Mouse (Mus musculus): Measurements from ENCODE around the gene Itpa. TPM values are rescaled to one million over a fixed set of nuclear protein-coding genes. Genes with fewer than 3 reads are reported as not detected.
A peak's percentile ranks its signal among the peaks of the same experiment; 100 is the strongest.

The Itpa gene
- total and polyA plus RNA-seq, 3 experiments, result 19.5 to 29.6 (median 29.3) TPM

DNA sequence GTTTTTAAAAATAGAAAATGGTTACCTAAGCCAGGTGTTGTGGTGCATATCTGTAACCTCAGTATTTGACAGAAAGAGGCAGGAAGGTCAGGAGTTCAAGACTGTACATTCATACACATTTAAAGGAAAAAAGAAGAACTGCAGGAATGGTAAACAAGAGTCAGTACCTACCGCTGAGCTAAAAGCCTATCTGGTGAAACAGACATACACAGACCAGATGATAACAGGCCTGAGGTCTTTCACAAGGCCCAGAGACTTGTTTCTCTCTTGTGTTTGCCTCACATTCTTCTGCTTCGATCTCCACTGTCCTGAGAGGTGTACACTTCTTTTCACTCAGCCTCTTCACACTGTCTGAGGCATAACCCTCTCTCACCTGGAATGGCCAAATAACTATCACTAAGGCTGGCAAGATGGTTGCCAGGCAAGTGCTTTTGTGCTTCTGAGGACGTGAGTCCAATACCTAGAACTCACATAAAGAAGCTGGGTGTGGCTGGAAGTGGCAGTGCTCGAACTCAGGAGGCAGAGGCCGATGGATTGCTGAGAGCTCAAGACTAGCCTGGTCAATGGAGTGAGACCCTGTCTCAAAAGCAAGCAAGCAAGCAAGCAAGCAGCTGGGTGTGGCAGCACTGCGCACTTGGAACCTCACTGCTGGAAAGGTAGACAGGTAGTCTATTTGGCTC lies 11.6 kb upstream of the Itpa start:
- no peak for DNase-seq

- no peak for DNase-seq
These were observed 10.9 kb upstream of the Itpa start for GRCm38 (mm10) chr2:130656536-130656935.

DNA sequence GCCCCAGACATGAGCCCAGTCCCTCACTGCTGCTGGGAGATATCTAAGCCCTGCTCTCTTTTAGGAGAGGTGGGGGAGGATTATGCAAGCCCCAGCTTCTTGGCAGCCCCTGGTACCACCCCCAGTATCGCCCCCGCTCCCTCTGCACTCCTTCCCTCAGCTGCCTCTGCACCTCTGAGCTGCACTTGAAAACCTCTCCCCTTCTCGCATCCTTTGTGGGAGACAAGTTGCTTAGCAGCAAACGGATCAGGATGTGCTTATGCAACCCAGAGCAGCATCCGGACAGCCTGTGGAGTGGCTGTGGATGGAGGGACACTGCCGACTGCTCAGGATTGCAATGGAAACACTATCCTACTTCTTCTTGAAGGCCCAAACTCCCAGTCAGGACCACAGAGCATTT lies 9.9 kb upstream of the Itpa start:
- DNase-seq, result no peak

DNA sequence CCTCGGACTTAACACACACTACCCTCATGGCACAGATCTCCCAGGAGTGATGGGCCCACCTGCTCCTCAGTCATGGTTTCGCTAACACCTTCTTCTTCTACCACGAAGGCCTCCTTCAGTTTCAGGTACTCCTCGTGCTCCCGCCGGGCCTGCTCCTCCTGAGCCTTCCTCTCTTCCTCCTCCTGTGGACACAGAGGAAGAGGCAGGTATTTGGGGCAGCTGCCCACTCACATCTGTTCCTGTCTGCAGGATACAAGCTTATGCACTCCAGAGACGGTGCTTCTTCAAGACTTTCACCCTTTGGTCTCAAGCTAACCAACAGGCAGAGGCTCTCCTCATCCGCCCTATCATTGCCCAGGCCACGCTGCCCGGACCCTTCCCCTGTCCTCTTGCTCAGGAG lies 8.9 kb upstream of the Itpa start:
- no peak for DNase-seq

DNA sequence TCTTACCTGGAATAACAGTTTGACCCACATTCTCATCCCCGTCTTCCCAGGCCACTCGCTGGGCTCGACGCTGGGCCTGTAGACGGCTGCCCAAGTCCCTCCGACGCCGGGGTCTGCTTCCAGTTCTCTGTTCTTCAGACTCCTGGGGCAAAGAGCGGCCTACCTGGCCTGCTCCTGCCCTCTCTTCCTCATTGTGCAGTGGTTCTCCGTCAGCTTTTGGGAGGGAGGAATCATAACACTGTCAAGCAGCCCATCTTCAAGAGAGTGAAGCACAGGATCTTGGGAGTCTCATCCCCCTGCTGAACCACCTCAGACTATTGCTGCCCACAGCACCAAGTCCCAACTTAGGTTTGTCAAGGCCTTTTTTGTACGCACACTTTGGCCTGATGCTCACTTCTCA lies 4.1 kb upstream of the Itpa start:
- DNase-seq, result no peak

DNA sequence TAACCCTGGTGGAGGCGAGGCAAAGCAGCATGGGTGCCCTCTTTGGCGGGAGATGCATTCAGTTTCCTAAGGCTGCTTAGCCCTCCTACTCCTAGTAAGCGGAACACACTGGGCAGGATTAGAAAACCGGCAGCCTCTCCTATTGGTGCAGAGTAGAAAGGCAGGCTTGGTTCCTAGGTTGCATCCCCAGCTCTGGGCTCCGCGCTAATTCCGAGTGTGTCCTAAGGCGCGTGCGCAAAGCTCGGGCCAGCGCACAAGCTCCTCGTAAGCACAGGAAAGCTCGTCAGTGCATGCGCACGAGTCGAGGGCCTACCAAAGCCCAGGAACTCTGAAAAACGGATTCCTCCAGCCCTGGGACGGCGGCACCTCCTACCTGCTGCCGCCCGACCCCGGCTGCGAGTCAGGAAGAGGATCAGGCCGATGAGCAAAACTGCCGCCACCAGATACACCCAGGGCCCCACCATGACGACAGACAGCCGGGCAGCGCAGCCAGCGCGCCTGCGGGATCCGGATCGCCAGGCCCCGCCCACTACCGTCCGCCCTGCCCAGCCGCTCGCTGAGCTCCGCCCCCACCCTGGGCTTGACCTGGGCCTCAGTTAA lies 3.2 kb upstream of the Itpa start, which contains the start of gene Ddrgk1:
Gene Ddrgk1, minus strand, starts transcription at position 558 of the 600 bp plus-strand sequence.
- DNase-seq, result peak; percentile 96

DNA sequence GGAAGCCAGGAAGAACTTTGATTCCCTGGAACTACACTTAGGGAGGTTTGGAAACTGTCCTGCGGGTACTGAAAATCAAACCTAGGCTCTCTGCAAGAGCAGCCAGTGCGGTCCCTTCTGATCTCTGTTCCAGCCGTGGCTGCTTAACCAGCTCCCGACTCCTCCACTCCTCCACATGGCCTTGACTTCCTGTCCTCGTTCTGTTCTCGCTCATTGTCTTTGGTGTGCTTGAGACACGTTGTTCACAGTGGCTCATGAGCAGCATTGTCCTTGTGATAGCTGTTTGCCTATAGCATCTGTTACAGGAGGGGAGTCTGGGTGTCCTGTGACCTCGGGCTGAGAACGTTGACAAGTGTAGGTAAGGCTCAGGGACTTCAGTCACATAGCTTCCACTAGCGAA lies 9.8 kb downstream of the Itpa start:
- DNase-seq, result peak; percentile 54

GRCm38 (mm10) chr2:130679154-130679553 lies 11.7 kb downstream of the Itpa start:
- DNase-seq, result no peak

- DNase-seq, result no peak
These were observed 12.5 kb downstream of the Itpa start for GRCm38 (mm10) chr2:130679899-130680298.

DNA sequence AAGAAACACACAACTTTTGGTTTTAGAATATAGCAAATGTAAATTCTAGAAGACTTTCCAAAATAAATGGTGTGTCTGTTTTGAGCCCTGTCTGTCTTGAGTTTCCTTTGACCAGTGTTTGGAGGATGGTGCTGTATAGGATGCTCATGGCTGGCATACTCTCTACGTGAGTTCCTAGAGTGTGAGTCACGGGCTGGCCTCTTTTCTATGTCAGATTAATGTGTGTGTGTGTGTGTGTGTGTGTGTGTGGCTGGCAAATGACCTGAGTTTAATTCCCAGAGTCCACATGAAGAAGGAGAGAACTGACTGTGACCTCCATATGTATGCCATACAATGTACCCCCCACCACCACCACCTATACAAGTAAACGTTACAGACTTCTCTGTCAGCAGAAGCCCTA lies 14.1 kb downstream of the Itpa start:
- no peak for DNase-seq

DNA sequence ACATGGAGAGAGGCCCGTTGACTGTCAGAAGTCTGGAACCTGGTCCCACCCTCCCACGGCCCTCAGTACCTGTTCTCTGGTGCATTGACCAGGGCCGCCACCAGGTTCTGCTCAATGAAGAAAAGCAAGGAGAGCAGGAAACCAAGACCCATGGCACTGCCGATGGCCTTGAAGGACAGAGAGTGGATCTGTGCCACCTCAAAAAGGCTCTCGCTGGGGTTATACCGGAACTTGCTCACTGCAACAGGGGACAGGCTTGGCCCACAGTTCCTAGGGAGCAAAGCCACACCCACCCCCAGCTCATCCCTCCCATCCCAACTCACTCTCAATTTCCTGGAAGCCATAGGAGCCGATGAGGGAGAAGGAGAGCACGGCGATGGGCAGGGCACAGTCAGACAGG lies 18.0 kb downstream of the Itpa start:
- no peak for DNase-seq

DNA sequence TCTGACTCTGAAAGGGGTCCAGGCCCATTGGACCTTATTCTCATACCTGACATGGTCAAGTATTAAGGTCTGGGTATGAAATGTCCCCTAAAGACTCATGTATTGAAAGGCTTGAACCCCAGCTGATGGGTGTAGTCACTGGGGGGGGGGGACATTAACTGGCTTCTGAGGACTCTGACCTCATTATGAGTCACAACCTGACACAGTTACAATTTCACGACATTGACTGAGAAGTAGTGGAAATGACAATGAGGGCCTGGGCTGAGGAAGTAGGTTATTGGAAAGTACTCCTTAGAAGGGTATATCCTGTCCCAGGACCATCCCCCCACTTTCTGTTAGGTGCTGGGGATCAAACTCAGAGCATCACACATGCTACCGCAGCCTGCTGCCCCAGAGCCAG lies 21.6 kb downstream of the Itpa start:
- DNase-seq, result peak; percentile 46

DNA sequence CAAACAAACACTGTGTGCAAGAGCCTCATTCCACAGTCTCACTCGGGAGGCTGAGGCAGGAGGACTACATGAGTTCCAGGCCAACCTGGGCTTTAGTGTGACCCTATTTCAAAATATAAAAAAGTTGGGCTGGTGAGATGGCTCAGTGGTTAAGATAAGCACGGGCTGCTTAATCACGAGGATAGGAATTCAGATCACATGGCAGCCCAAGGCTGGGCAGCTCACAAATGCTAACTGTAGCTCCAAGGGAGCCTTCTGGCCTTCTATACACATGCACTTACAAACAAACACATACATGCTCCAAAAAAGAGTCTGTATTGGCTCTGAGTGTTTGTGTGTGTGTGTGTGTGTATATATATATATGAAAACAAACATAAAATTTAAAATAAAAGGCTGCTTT lies 26.2 kb downstream of the Itpa start:
- DNase-seq, result peak; percentile 46

GRCm38 (mm10) chr2:130696700-130697152 lies 29.3 kb downstream of the Itpa start:
- DNase-seq, result no peak

GRCm38 (mm10) chr2:130697153-130697810 lies 29.9 kb downstream of the Itpa start, which contains the start of gene Slc4a11:
Slc4a11 (minus strand) TSS chr2:130697519.
- peak; percentile 85 for DNase-seq

- DNase-seq, result peak; percentile 38
These were observed 30.4 kb downstream of the Itpa start for GRCm38 (mm10) chr2:130697821-130698266.

DNA sequence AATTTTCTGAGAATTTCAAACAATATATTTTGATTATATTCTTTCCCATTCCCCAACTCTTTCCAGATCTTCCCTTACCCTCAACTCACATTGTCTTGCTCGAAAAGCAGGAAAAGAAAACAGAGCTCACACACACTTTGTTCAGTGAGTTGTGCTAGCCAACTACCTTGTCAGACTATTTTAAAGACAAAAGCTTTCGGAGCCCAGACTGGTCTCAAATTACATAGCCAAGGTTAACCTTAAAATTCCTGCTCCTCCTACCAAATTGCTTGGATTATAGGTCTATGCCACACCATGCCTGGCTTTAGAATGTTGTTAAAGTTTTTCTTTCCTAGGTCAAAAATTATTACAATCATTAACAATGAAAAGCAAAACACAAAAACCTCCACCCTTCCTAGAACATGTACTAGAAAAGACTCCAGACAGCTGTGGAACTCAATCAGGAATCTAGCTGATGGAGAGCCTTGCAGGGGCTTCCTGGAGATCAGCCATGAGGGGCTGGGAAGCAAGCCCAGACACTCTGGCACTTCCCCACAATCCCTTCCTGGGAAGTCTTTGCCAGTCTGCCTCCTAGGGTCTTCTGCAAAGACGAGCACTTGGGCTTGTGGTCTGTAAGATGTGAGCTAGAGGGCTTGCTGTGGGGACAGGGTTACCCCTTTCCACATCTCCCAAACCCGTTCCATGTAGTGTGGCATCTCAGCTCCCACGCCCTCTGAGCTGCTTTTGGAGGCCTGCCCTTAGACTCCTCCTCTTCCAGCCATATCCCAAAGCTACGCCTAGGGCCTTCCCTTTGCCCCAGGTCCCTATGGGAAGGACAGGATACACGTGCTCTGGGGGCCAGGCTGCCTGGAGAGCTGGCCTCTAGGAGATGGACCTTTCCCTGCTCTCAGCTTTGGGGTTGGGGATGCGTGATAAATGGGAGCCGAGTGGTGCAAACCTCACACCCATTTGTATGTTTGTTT lies 36.9 kb downstream of the Itpa start:
- DNase-seq, result no peak

GRCm38 (mm10) chr2:130705178-130705577 lies 37.8 kb downstream of the Itpa start:
- no peak for DNase-seq

DNA sequence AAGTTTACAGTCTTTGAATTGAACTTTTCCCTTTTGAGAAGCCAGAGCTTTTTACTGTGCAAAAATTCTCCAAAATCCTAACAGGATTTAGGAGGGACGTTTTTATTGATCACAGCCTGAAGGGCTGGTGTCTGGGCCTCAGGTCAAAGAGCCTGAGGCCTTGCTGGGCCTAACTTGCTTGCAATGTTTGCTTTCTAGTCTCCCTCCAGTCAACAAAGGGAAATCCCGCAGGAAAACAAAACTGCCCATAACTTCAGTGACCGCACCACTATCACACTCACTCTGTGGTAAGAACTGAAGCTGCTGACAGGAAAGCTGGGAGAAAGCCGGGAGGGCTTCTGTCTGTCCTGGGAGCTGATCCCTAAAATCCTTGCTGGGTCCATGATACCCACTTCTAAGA lies 39.2 kb downstream of the Itpa start:
- no peak for DNase-seq

DNA sequence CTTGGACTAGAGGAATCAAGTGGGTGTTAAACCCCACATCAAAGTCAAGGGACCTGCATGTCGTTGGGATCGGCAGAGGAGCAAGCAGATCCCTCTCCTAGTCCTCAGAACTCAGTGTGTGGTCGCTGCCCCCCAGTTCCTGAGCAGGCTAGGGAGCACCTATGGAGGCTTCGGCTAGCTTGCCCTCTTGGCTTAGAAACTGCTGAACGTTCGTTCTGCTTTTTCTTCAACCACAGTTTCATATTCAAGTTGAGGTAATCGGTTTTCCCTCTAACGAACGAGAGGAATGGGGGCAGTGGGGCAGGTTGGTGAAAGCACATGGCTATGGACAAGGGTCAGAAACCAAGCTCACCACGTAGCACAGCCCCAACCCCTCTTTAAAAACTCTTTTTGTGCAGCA lies 39.6 kb downstream of the Itpa start:
- DNase-seq, result no peak

DNA sequence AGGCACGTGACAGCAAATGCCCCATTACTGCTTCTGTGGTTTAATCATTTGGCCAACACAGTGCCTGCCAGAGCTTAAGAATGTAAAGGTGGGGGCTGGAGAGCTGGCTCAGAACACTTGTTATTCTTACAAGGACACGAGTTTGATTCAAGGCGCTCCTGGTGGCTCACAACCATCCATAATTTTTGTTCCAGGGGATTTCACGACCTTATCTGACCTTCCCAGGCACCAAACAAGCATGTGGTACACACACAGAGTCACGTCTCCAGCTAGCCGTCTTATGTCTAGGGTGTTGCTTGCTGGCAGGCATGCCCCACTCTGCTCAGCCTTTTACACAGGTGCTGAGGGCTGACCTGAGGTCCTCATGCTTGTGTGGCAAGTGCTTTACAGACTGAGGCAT lies 50.5 kb downstream of the Itpa start:
- DNase-seq, result no peak

- no peak for DNase-seq
These were observed 57.0 kb downstream of the Itpa start for GRCm38 (mm10) chr2:130724369-130724768.

Measured in adrenal gland, adult 2 months (tissue).